Mouse (Mus musculus) bone marrow, adult 2 months (tissue): ENCODE data around the gene Pld1.

Experiments used
- CTCF ChIP-seq: fragments of 200-500 bp; IDR thresholded peaks from 2 replicates; pipeline ENCODE4 v1.5.1; 2011; ENCODE audit warnings: low read length, control low read depth; ENCODE audit not compliant: control insufficient read depth, insufficient read depth
- POLR2A ChIP-seq: fragments of 200-500 bp; IDR thresholded peaks from 2 replicates; pipeline ENCODE4 v1.6.1; 2011; ENCODE audit warnings: low read depth, mild to moderate bottlenecking, control low read depth, low read length, borderline replicate concordance; ENCODE audit not compliant: control insufficient read depth

- no peak for TF ChIP-seq CTCF
- no peak for TF ChIP-seq POLR2A
Observed at GRCm38 (mm10) chr3:27942991-27943390, 4.5 kb downstream of the Pld1 start.
